Mouse (Mus musculus) liver, adult 2 months (tissue): Measurements from ENCODE around the gene Rpl13a. TPM values are rescaled to one million over a fixed set of nuclear protein-coding genes. Genes with fewer than 3 reads are reported as not detected.

Experiments used
- DNase-seq: peaks from one replicate; pipeline ENCODE4 v3.0.0-alpha.2; 2011; ENCODE audit warnings: low read depth, low spot score; ENCODE audit errors: extremely low read depth
- H3K27ac ChIP-seq: fragments of 200-500 bp; replicated peaks from 2 replicates; pipeline ENCODE4 v1.5.1; 2012; ENCODE audit warnings: low read depth, mild to moderate bottlenecking, control low read depth, inconsistent platforms, low read length; ENCODE audit not compliant: insufficient read depth
- H3K27me3 ChIP-seq: fragments of 200-500 bp; 2 replicates; pipeline ENCODE4 v1.6.1; 2012; ENCODE audit warnings: mild to moderate bottlenecking, moderate library complexity, low read length, inconsistent platforms; ENCODE audit not compliant: control insufficient read depth, insufficient read depth
- H3K36me3 ChIP-seq: fragments of 200-500 bp; 2 replicates; pipeline ENCODE4 v1.6.1; 2012; ENCODE audit warnings: low read length, inconsistent platforms; ENCODE audit not compliant: control insufficient read depth, insufficient read depth
- H3K4me1 ChIP-seq: fragments of 200-500 bp; 2 replicates; pipeline ENCODE4 v1.6.1; 2011; ENCODE audit warnings: low read length; ENCODE audit not compliant: control insufficient read depth, insufficient read depth
- H3K4me3 ChIP-seq: fragments of 200-500 bp; 2 replicates; pipeline ENCODE4 v1.5.1; 2011; ENCODE audit warnings: low read depth, mild to moderate bottlenecking, control low read depth, low read length, moderate library complexity; ENCODE audit not compliant: insufficient read depth
- H3K79me2 ChIP-seq: fragments of 200-500 bp; 2 replicates; pipeline ENCODE4 v1.6.1; 2012; ENCODE audit warnings: inconsistent platforms, mild to moderate bottlenecking, low read length, moderate library complexity; ENCODE audit not compliant: control insufficient read depth, insufficient read depth
- H3K9ac ChIP-seq: fragments of 200-500 bp; 2 replicates; pipeline ENCODE4 v1.6.1; 2012; ENCODE audit warnings: low read depth, mild to moderate bottlenecking, control low read depth, inconsistent platforms, low read length
- CTCF ChIP-seq: fragments of 200-500 bp; IDR thresholded peaks from 2 replicates; pipeline ENCODE4 v1.5.1; 2011; ENCODE audit warnings: low read depth, low read length, control low read depth
- POLR2A ChIP-seq: fragments of 200-500 bp; IDR thresholded peaks from 2 replicates; pipeline ENCODE4 v1.6.1; 2011; ENCODE audit warnings: low read length, control low read depth; ENCODE audit not compliant: insufficient read depth; ENCODE audit errors: extremely low read depth
- WGBS: fragments of 180-500 bp; shearing (Covaris S2); methylation state at CpG from one replicate; pipeline ENCODE4 v1.1.7; 2018; 5-methylcytosine and 5-hydroxymethylcytosine counted together
- polyA plus RNA-seq: library from polyadenylated mRNA; depleted of rRNA; stranded (reverse); fragments of >200 nt; gene quantifications from 2 replicates; pipeline ENCODE4 v1.2.3, GENCODE M21; 2012
- total RNA-seq: library from RNA; depleted of rRNA; stranded (reverse); fragments of >200 nt; gene quantifications from 2 replicates; pipeline ENCODE4 v1.2.3, GENCODE M21; 2014

The Rpl13a gene
- total and polyA plus RNA-seq, 2 experiments: 488 to 1,440 TPM

GRCm38 (mm10) chr7:45095367-45095766 is 33.2 kb downstream of the Rpl13a start:
- Histone ChIP-seq H3K9ac (no peak overlapping the region), H3K4me1 (peaks cover 3% of the 10 kb centered on the region; the same call in 1 of the 2 replicates), H3K36me3 (peaks cover 20% of the 10 kb centered on the region; the same call in 1 of the 2 replicates), H3K27me3 (no peaks in the 10 kb centered on the region), H3K4me3 (no peak overlapping the region), H3K79me2 (no peaks in the 10 kb centered on the region), H3K27ac (no peak overlapping the region)
- TF ChIP-seq POLR2A (no peak), CTCF (no peak)
- no peak for DNase-seq
- 82% methylated on average over 6 of the region's 6 CpGs for WGBS

GRCm38 (mm10) chr7:45094121-45094520 is 34.4 kb downstream of the Rpl13a start:
- peaks cover 17% of the 10 kb centered on the region; the same call in 1 of the 2 replicates for H3K36me3 ChIP-seq
- TF ChIP-seq CTCF (no peak), POLR2A (no peak)
- no peak overlapping the region for H3K9ac ChIP-seq
- peaks cover 3% of the 10 kb centered on the region; the same call in 1 of the 2 replicates for H3K4me1 ChIP-seq
- no peaks in the 10 kb centered on the region for H3K27me3 ChIP-seq
- no peak overlapping the region for H3K4me3 ChIP-seq
- H3K79me2 ChIP-seq: no peaks in the 10 kb centered on the region
- DNase-seq: no peak
- WGBS: 90% methylated on average over 7 of the region's 7 CpGs
- no peak overlapping the region for H3K27ac ChIP-seq

GRCm38 (mm10) chr7:45093516-45093905 is 35.0 kb downstream of the Rpl13a start:
- WGBS: 58% methylated on average over 18 of the region's 18 CpGs
- Histone ChIP-seq H3K27ac (no peak overlapping the region), H3K4me1 (peaks cover 3% of the 10 kb centered on the region; the same call in 1 of the 2 replicates), H3K27me3 (no peaks in the 10 kb centered on the region), H3K9ac (no peak overlapping the region), H3K36me3 (peaks cover 13% of the 10 kb centered on the region; the same call in 1 of the 2 replicates), H3K4me3 (no peak overlapping the region), H3K79me2 (no peaks in the 10 kb centered on the region)
- DNase-seq: no peak
- no peak for TF ChIP-seq CTCF
- TF ChIP-seq POLR2A: no peak

GRCm38 (mm10) chr7:45092828-45093515 is 35.6 kb downstream of the Rpl13a start:
- Histone ChIP-seq H3K4me3 (no peak overlapping the region), H3K27ac (no peak overlapping the region), H3K36me3 (peaks cover 12% of the 10 kb centered on the region; the same call in 1 of the 2 replicates), H3K4me1 (peaks cover 3% of the 10 kb centered on the region; the same call in 1 of the 2 replicates), H3K27me3 (no peaks in the 10 kb centered on the region), H3K9ac (no peak overlapping the region), H3K79me2 (no peaks in the 10 kb centered on the region)
- TF ChIP-seq POLR2A: no peak
- TF ChIP-seq CTCF: no peak
- no peak for DNase-seq
- 84% methylated on average over 12 of the region's 12 CpGs for WGBS

GRCm38 (mm10) chr7:45092048-45092447 is 36.5 kb downstream of the Rpl13a start, which contains the start of gene Rcn3:
Gene Rcn3 (minus strand): TSS chr7:45092221.
- peaks cover 5% of the 10 kb centered on the region; the same call in 1 of the 2 replicates for H3K36me3 ChIP-seq
- TF ChIP-seq CTCF (no peak), POLR2A (no peak)
- H3K79me2 ChIP-seq: no peaks in the 10 kb centered on the region
- H3K27ac ChIP-seq: no peak within 1 kb of the TSS
- peaks cover under 1% of the 10 kb centered on the region; the same call in 1 of the 2 replicates for H3K4me1 ChIP-seq
- WGBS: 4% methylated on average over 16 of the region's 16 CpGs
- no peaks in the 10 kb centered on the region for H3K27me3 ChIP-seq
- DNase-seq: no peak
- peak within 1 kb of the TSS; percentile 53 for H3K4me3 ChIP-seq
- 0 out of 2 replicates have a peak within 1 kb of the TSS, but pooled peaks have one; percentile 36 for H3K9ac ChIP-seq
